Mouse (Mus musculus) CH12.LX (cell line): ENCODE results near the gene Frmd4a.

Experiments
- CHD2 ChIP-seq: IDR thresholded peaks from 2 replicates; pipeline ENCODE4 v1.6.1; 2011; ENCODE audit warnings: low read length, improper control_type of control experiment
- CTCF ChIP-seq, 2 experiments: IDR thresholded peaks in 1 of 2; conservative IDR thresholded peaks in 1 of 2; 2 replicates each; pipeline ENCODE4 v1.5.1; 2011 to 2012; ENCODE audit warnings: low read depth in 2 of 2, low read length in 2 of 2, improper control_type of control experiment in 1 of 2, inconsistent platforms in 1 of 2, mild to moderate bottlenecking in 1 of 2, moderate library complexity in 1 of 2
- ELF1 ChIP-seq: IDR thresholded peaks from 2 replicates; pipeline ENCODE4 v1.6.1; 2014; ENCODE audit warnings: low read depth, mild to moderate bottlenecking, inconsistent platforms, low read length, improper control_type of control experiment
- EP300 ChIP-seq: IDR thresholded peaks from 2 replicates; pipeline ENCODE4 v1.6.1; 2011; ENCODE audit warnings: low read length, improper control_type of control experiment
- GABPA ChIP-seq: IDR thresholded peaks from 2 replicates; pipeline ENCODE4 v1.6.1; 2012; ENCODE audit warnings: low read depth, low read length, improper control_type of control experiment, inconsistent platforms; ENCODE audit not compliant: insufficient replicate concordance
- HCFC1 ChIP-seq: IDR thresholded peaks from 2 replicates; pipeline ENCODE4 v1.6.1; 2012; ENCODE audit warnings: low read depth, mild to moderate bottlenecking, inconsistent platforms, low read length, improper control_type of control experiment
- JUND ChIP-seq: conservative IDR thresholded peaks from 2 replicates; pipeline ENCODE4 v1.6.1; 2011; ENCODE audit warnings: low read depth, low read length, improper control_type of control experiment
- NRF1 ChIP-seq: IDR thresholded peaks from 2 replicates; pipeline ENCODE4 v1.6.1; 2014; ENCODE audit warnings: low read depth, mild to moderate bottlenecking, inconsistent platforms, low read length, improper control_type of control experiment, moderate library complexity
- POLR2A ChIP-seq: IDR thresholded peaks from 2 replicates; pipeline ENCODE4 v1.6.1; 2011; ENCODE audit warnings: low read depth, mild to moderate bottlenecking, improper control_type of control experiment, low read length
- POLR2AphosphoS2 ChIP-seq: IDR thresholded peaks from 2 replicates; pipeline ENCODE4 v1.6.1; 2011; ENCODE audit warnings: low read depth, low read length, improper control_type of control experiment
- RAD21 ChIP-seq: IDR thresholded peaks from 2 replicates; pipeline ENCODE4 v1.6.1; 2011; ENCODE audit warnings: low read depth, mild to moderate bottlenecking, low read length, improper control_type of control experiment, moderate library complexity
- SMC3 ChIP-seq: IDR thresholded peaks from 2 replicates; pipeline ENCODE4 v1.6.1; 2011; ENCODE audit warnings: low read depth, low read length, improper control_type of control experiment
- USF1 ChIP-seq: IDR thresholded peaks from 2 replicates; pipeline ENCODE4 v1.6.1; 2014; ENCODE audit warnings: low read depth, mild to moderate bottlenecking, inconsistent platforms, low read length, improper control_type of control experiment
- ZNF384 ChIP-seq: IDR thresholded peaks from 2 replicates; pipeline ENCODE4 v1.6.1; 2012; ENCODE audit warnings: low read depth, low read length, improper control_type of control experiment, inconsistent platforms

DNA sequence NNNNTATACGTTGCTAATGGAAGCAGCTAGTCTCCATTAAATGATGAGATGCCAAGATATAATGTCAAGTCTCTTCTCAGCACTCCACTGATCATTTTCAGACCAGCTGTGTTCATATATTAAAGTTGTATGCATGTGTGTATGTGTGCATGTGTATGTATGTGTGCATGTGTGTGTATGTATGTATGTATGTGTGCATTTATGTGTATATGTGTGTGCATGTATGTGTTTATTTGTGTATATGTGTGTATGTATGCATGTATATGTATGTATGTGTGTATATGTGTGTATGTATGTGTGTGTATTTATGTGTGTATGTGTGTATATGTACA lies 204.9 kb downstream of the Frmd4a start:
- TF ChIP-seq CTCF (conservative IDR thresholded peaks at IDR 0.05 in 1 of 2, IDR thresholded peaks at IDR 0.05 in 1 of 2; ENCODE audit: low read depth in 2 of 2, low read length in 2 of 2) = no peak
- TF ChIP-seq POLR2A = no peak
- TF ChIP-seq HCFC1 = no peak
- no peak for TF ChIP-seq SMC3
- no peak for TF ChIP-seq EP300
- no peak for TF ChIP-seq ZNF384
- TF ChIP-seq CHD2 = no peak
- TF ChIP-seq POLR2AphosphoS2 = no peak
- no peak for TF ChIP-seq JUND
- TF ChIP-seq RAD21 = no peak
- no peak for TF ChIP-seq USF1
- TF ChIP-seq NRF1 = no peak
- no peak for TF ChIP-seq ELF1
- TF ChIP-seq GABPA = no peak
